Mouse (Mus musculus) ES-CJ7 (cell line): ENCODE data around the gene Jph3.
A peak's percentile ranks its signal among the peaks of the same experiment; 100 is the strongest.

ENCODE experiments used
- DNase-seq: peaks from one replicate; pipeline ENCODE4 v3.0.0; 2011; ENCODE audit warnings: low read depth, low spot score

The Jph3 gene

GRCm38 (mm10) chr8:121786542-121786941 is 57.1 kb downstream of the Jph3 start:
- DNase-seq: no peak

GRCm38 (mm10) chr8:121788786-121789185 is 59.4 kb downstream of the Jph3 start:
- no peak for DNase-seq

GRCm38 (mm10) chr8:121792159-121792558 is 62.7 kb downstream of the Jph3 start:
- DNase-seq: no peak

- peak; percentile 41 for DNase-seq
These were observed 63.2 kb downstream of the Jph3 start for GRCm38 (mm10) chr8:121792627-121793026.

GRCm38 (mm10) chr8:121794151-121794550 is 64.7 kb downstream of the Jph3 start:
- DNase-seq: peak; percentile 33

GRCm38 (mm10) chr8:121795461-121795860 is 66.0 kb downstream of the Jph3 start:
- DNase-seq: no peak

GRCm38 (mm10) chr8:121796406-121796805 is 67.0 kb downstream of the Jph3 start:
- no peak for DNase-seq

GRCm38 (mm10) chr8:121798401-121798800 is 69.0 kb downstream of the Jph3 start:
- no peak for DNase-seq

GRCm38 (mm10) chr8:121804829-121805228 is 75.4 kb downstream of the Jph3 start:
- DNase-seq: no peak

- DNase-seq: no peak
These were observed 76.7 kb downstream of the Jph3 start for GRCm38 (mm10) chr8:121806126-121806525.

GRCm38 (mm10) chr8:121808032-121808431 is 78.6 kb downstream of the Jph3 start:
- DNase-seq: peak; percentile 75

GRCm38 (mm10) chr8:121809524-121810155 is 80.2 kb downstream of the Jph3 start:
- no peak for DNase-seq

- no peak for DNase-seq
These were observed 82.1 kb downstream of the Jph3 start for GRCm38 (mm10) chr8:121811502-121811901.

- no peak for DNase-seq
These were observed 82.6 kb downstream of the Jph3 start for GRCm38 (mm10) chr8:121811931-121812570.

- no peak for DNase-seq
These were observed 88.8 kb downstream of the Jph3 start for GRCm38 (mm10) chr8:121818226-121818625.

GRCm38 (mm10) chr8:121820840-121821239 is 91.4 kb downstream of the Jph3 start:
- no peak for DNase-seq

GRCm38 (mm10) chr8:121821320-121821719 is 91.9 kb downstream of the Jph3 start:
- no peak for DNase-seq

GRCm38 (mm10) chr8:121821770-121822169 is 92.3 kb downstream of the Jph3 start:
- DNase-seq: peak; percentile 50

GRCm38 (mm10) chr8:121827726-121828125 is 98.3 kb downstream of the Jph3 start:
- no peak for DNase-seq

GRCm38 (mm10) chr8:121828376-121829023 is 99.1 kb downstream of the Jph3 start:
- DNase-seq: no peak

GRCm38 (mm10) chr8:121829048-121829776 is 99.8 kb downstream of the Jph3 start, which contains the start of gene Klhdc4:
Gene Klhdc4 (minus strand): TSS chr8:121829569.
- peak; percentile 96 for DNase-seq

- DNase-seq: no peak
These were observed 100.4 kb downstream of the Jph3 start for GRCm38 (mm10) chr8:121829777-121830362.
